ENCODE assay signal across 13 mouse cellular contexts in the genomic region with DNA sequence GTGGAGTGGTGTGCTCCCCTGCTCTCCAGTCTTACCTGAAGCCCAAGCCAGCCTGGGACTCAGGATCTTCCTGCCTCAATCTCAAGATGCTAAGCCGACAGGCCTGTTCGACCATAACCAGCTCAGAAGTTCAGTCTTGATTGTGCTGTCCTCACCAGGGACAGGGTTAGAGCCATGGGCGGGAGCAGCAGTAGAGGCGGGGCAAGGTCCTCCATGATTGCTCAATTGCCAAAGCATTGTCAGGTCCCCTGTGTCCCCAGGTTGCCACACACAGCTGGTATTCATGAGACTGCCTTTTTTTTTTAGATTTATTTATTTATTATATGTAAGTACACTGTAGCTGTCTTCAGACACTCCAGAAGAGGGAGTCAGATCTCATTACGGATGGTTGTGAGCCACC.
"Had no signal": no experiment of that assay in that cellular context is flagged by ENCODE, and none has a peak within 500 bp of the region (broad histone marks: within the 10 kb centered on the region; RNA-seq: fewer than 3 reads in every experiment).

No protein-coding gene starts in this region.

- DNase-seq: kidney, adult 11 months; kidney, postnatal 14 days; retina, postnatal 1 day; right cerebral cortex, postnatal 4 days; spleen, adult 18-20 months; thymus, adult 18-20 months; thymus, postnatal 14 days had no signal

- H3K27me3 ChIP-seq: liver, embryonic 15.5 days; megakaryocyte, embryonic 14.5 days; midbrain, embryonic 15.5 days; neural tube, embryonic 13.5 days had no signal

- H3K27ac ChIP-seq: limb, embryonic 10.5 days; liver, embryonic 15.5 days; midbrain, embryonic 15.5 days; neural tube, embryonic 13.5 days had no signal

- H3K4me2 ChIP-seq: liver, embryonic 15.5 days; midbrain, embryonic 11.5 days; midbrain, embryonic 15.5 days; neural tube, embryonic 13.5 days had no signal

- H3K4me3 ChIP-seq: limb, embryonic 10.5 days; liver, embryonic 15.5 days; megakaryocyte, embryonic 14.5 days; midbrain, embryonic 15.5 days; neural tube, embryonic 13.5 days had no signal

- ATAC-seq: midbrain, embryonic 15.5 days had no signal

- H3K9ac ChIP-seq: liver, embryonic 15.5 days; midbrain, embryonic 15.5 days; neural tube, embryonic 13.5 days had no signal

- H3K9me3 ChIP-seq: limb, embryonic 10.5 days; liver, embryonic 15.5 days; megakaryocyte, embryonic 14.5 days; midbrain, embryonic 15.5 days; neural tube, embryonic 13.5 days had no signal
